Mouse (Mus musculus) liver, embryonic 16.5 days (tissue): ENCODE data around the gene Bcl7b. TPM values are rescaled to one million over a fixed set of nuclear protein-coding genes. Genes with fewer than 3 reads are reported as not detected.

ENCODE experiments used
- ATAC-seq: fragments of 200-750 bp; cut with Nextera tagmentation; 2 replicates; pipeline ENCODE4 v1.8.0; 2017; ENCODE audit warnings: low read depth, mild to moderate bottlenecking, moderate number of reproducible peaks, moderate library complexity
- H3K27ac ChIP-seq: fragments of 300-500 bp; sonication (generic); 2 replicates; pipeline ENCODE4 v1.5.1; 2014; ENCODE audit warnings: mild to moderate bottlenecking, low read length
- H3K27me3 ChIP-seq: fragments of 300-500 bp; sonication (generic); 2 replicates; pipeline ENCODE4 v1.6.1; 2014; ENCODE audit warnings: low read depth, low read length, mixed read lengths; ENCODE audit not compliant: control insufficient read depth, insufficient read depth
- H3K36me3 ChIP-seq: fragments of 300-500 bp; sonication (generic); 2 replicates; pipeline ENCODE4 v1.6.1; 2014; ENCODE audit warnings: mild to moderate bottlenecking; ENCODE audit not compliant: control insufficient read depth, insufficient read depth
- H3K4me1 ChIP-seq: fragments of 300-500 bp; sonication (generic); 2 replicates; pipeline ENCODE4 v1.6.1; 2014; ENCODE audit warnings: low read depth, low read length, mixed read lengths; ENCODE audit not compliant: control insufficient read depth
- H3K4me2 ChIP-seq: fragments of 300-500 bp; sonication (generic); 2 replicates; pipeline ENCODE4 v1.6.1; 2014; ENCODE audit warnings: low read depth, low read length, mixed read lengths
- H3K4me3 ChIP-seq: fragments of 300-500 bp; sonication (generic); 2 replicates; pipeline ENCODE4 v1.5.1; 2014; ENCODE audit warnings: low read depth, mild to moderate bottlenecking, low read length
- H3K9ac ChIP-seq: fragments of 300-500 bp; sonication (generic); 2 replicates; pipeline ENCODE4 v1.6.1; 2014; ENCODE audit warnings: low read depth, low read length
- H3K9me3 ChIP-seq: fragments of 300-500 bp; sonication (generic); replicated peaks from 2 replicates; pipeline ENCODE4 v1.6.1; 2016; ENCODE audit warnings: low read length; ENCODE audit not compliant: control insufficient read depth
- WGBS: fragments of 180-500 bp; shearing (Covaris S2); extraction: QIAGEN DNeasy Blood & Tissue Kit; methylation state at CpG from one replicate; pipeline ENCODE4 v1.1.7; 2014; ENCODE audit not compliant: insufficient replicate concordance; 5-methylcytosine and 5-hydroxymethylcytosine counted together
- polyA plus RNA-seq: library from polyadenylated mRNA; unstranded; fragments of >200 nt; fragmentation: Nextera tagmentation; extraction: Ambion mirVana; gene quantifications from 2 replicates; pipeline ENCODE4 v1.2.1, GENCODE M21; 2015

The Bcl7b gene
- polyA plus RNA-seq, 1 experiment from 2014 or later = 24.8 TPM

- 59% methylated on average over 3 of the region's 3 CpGs for WGBS
- no peak overlapping the region for H3K4me2 ChIP-seq
- H3K4me3 ChIP-seq = no peak overlapping the region
- H3K9ac ChIP-seq = no peak overlapping the region
- H3K36me3 ChIP-seq = peaks cover 44% of the 10 kb centered on the region
- no peaks in the 10 kb centered on the region for H3K9me3 ChIP-seq
- no peak overlapping the region for H3K27ac ChIP-seq
- no peaks in the 10 kb centered on the region; the same call in none of the 2 replicates for H3K4me1 ChIP-seq
- H3K27me3 ChIP-seq = no peaks in the 10 kb centered on the region
- no peak for ATAC-seq
These were observed 10.4 kb downstream of the Bcl7b start for GRCm38 (mm10) chr5:135178523-135178922.

- Histone ChIP-seq H3K27me3 (no peaks in the 10 kb centered on the region), H3K27ac (no peak overlapping the region), H3K4me2 (no peak overlapping the region), H3K4me3 (no peak overlapping the region), H3K9me3 (no peaks in the 10 kb centered on the region), H3K4me1 (no peaks in the 10 kb centered on the region; the same call in none of the 2 replicates), H3K9ac (no peak overlapping the region), H3K36me3 (peaks cover 40% of the 10 kb centered on the region)
- no peak for ATAC-seq
- WGBS = 83% methylated on average over 4 of the region's 4 CpGs
These were observed 10.9 kb downstream of the Bcl7b start for GRCm38 (mm10) chr5:135178996-135179395.

DNA sequence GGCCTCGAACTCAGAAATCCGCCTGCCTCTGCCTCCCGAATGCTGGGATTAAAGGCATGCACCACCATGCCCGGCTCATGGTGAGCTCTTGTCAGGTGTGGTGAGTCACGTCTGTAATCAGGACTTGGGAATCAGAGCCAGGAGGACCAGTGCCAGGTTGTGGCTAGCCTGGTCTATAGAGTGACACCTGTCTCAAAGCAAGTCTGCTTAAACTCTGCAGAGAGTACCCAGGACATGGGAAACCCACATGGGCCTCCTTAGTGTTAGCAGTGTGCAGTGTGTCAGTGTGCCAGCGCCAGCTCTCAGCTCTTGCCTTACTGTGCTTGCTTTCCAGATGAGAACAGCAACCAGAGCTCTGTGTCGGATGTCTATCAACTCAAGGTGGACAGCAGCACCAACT, 11.5 kb downstream of the Bcl7b start:
- H3K9me3 ChIP-seq = no peaks in the 10 kb centered on the region
- no peak overlapping the region for H3K27ac ChIP-seq
- no peak overlapping the region for H3K4me3 ChIP-seq
- no peak for ATAC-seq
- no peak overlapping the region for H3K4me2 ChIP-seq
- H3K9ac ChIP-seq = no peak overlapping the region
- no peaks in the 10 kb centered on the region for H3K27me3 ChIP-seq
- 84% methylated on average over 7 of the region's 7 CpGs for WGBS
- peaks cover 40% of the 10 kb centered on the region for H3K36me3 ChIP-seq
- no peaks in the 10 kb centered on the region; the same call in none of the 2 replicates for H3K4me1 ChIP-seq

GRCm38 (mm10) chr5:135180796-135181195, 12.7 kb downstream of the Bcl7b start:
- Histone ChIP-seq H3K36me3 (peaks cover 40% of the 10 kb centered on the region), H3K4me2 (no peak overlapping the region), H3K4me3 (no peak overlapping the region), H3K27ac (no peak overlapping the region), H3K27me3 (no peaks in the 10 kb centered on the region), H3K4me1 (peaks cover 3% of the 10 kb centered on the region), H3K9ac (no peak overlapping the region), H3K9me3 (no peaks in the 10 kb centered on the region)
- WGBS = 81% methylated on average over 14 of the region's 14 CpGs
- no peak for ATAC-seq

GRCm38 (mm10) chr5:135181776-135182175, 13.7 kb downstream of the Bcl7b start:
- H3K36me3 ChIP-seq = peaks cover 40% of the 10 kb centered on the region

DNA sequence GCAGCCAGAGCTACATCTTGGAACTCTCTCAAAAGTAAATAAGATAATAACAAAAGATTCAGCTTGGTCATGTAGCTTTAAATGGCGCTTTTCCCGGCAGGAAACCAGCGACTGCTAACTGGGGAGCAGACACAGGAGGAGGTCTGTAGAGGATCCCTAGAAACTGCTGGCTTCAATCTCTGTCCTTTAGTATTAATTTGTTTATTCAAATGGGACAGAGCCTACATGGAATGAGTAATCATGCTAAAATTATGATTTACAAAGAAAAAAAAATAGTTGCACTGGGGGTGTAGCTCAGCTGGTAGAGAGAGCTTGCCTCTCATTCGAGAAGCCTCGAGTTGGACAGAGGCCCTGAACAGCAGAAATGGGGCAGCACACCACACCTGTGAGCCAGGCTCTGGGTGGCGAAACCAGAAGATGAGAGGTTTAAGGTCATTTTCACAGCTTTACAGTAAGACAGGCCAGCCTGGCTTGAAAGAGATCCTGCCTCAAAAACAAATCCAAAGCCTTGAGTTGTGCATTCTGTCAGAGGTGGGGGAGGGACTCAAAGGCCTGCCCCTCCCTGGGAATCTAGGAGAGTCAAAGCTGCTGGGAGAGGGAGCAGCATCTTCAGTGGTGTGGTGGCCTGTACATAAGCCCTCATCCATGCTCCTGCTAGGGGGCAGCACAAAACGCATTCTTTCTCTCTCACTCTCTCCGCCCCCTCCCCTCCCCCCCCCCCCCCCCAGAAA, 15.2 kb downstream of the Bcl7b start:
- H3K9ac ChIP-seq = no peak overlapping the region
- H3K4me1 ChIP-seq = peaks cover 10% of the 10 kb centered on the region
- WGBS = 53% methylated on average over 8 of the region's 8 CpGs
- no peak overlapping the region for H3K4me3 ChIP-seq
- no peak overlapping the region for H3K4me2 ChIP-seq
- H3K27ac ChIP-seq = no peak overlapping the region; the same call in 1 of the 2 replicates
- peaks cover 29% of the 10 kb centered on the region for H3K36me3 ChIP-seq
- no peak for ATAC-seq
- no peaks in the 10 kb centered on the region for H3K9me3 ChIP-seq
- no peaks in the 10 kb centered on the region for H3K27me3 ChIP-seq

More at GRCm38 (mm10) chr5:135181776-135182175, 13.7 kb downstream of the Bcl7b start:
- Histone ChIP-seq H3K4me2 (no peak overlapping the region), H3K4me1 (peaks cover 10% of the 10 kb centered on the region), H3K9ac (no peak overlapping the region), H3K27ac (no peak overlapping the region), H3K27me3 (no peaks in the 10 kb centered on the region), H3K9me3 (no peaks in the 10 kb centered on the region), H3K4me3 (no peak overlapping the region)
- 77% methylated on average over 6 of the region's 6 CpGs for WGBS
- ATAC-seq = no peak

- no peak for ATAC-seq
These were observed 16.9 kb downstream of the Bcl7b start for GRCm38 (mm10) chr5:135185016-135185415.

GRCm38 (mm10) chr5:135185596-135185995, 17.5 kb downstream of the Bcl7b start:
- no peak for ATAC-seq
- no peak overlapping the region for H3K9ac ChIP-seq
- 23% methylated on average over 3 of the region's 3 CpGs for WGBS

More at GRCm38 (mm10) chr5:135185016-135185415, 16.9 kb downstream of the Bcl7b start:
- Histone ChIP-seq H3K4me3 (no peak overlapping the region), H3K4me1 (peaks cover 23% of the 10 kb centered on the region), H3K36me3 (peaks cover 21% of the 10 kb centered on the region), H3K9me3 (no peaks in the 10 kb centered on the region), H3K9ac (no peak overlapping the region), H3K27ac (0 out of 2 replicates have a peak overlapping the region, but pooled peaks have one; percentile 36), H3K4me2 (no peak overlapping the region), H3K27me3 (no peaks in the 10 kb centered on the region)
- 88% methylated on average over 3 of the region's 3 CpGs for WGBS

GRCm38 (mm10) chr5:135186231-135186620, 18.1 kb downstream of the Bcl7b start:
- Histone ChIP-seq H3K4me2 (peak overlapping the region; percentile 79), H3K27ac (peak overlapping the region; percentile 92), H3K9ac (peak overlapping the region; percentile 70), H3K36me3 (peaks cover 9% of the 10 kb centered on the region), H3K4me3 (peak overlapping the region; percentile 96), H3K9me3 (no peaks in the 10 kb centered on the region), H3K4me1 (peaks cover 23% of the 10 kb centered on the region), H3K27me3 (no peaks in the 10 kb centered on the region)
- no peak for ATAC-seq
- 16% methylated on average over 10 of the region's 10 CpGs for WGBS

More at GRCm38 (mm10) chr5:135185596-135185995, 17.5 kb downstream of the Bcl7b start:
- H3K4me2 ChIP-seq = no peak overlapping the region
- no peak overlapping the region; the same call in 1 of the 2 replicates for H3K27ac ChIP-seq
- H3K4me3 ChIP-seq = no peak overlapping the region
- no peaks in the 10 kb centered on the region for H3K27me3 ChIP-seq
- peaks cover 23% of the 10 kb centered on the region for H3K4me1 ChIP-seq
- no peaks in the 10 kb centered on the region for H3K9me3 ChIP-seq
- H3K36me3 ChIP-seq = peaks cover 15% of the 10 kb centered on the region
